Mouse (Mus musculus): Measurements from ENCODE around the gene Cldn1. TPM values are rescaled to one million over a fixed set of nuclear protein-coding genes. Genes with fewer than 3 reads are reported as not detected.

The Cldn1 gene
- total RNA-seq (2021), result 1 to 10 TPM; 3.6 to 4.3 TPM
- long read RNA-seq, partial matches to known transcripts, result 0 of 3 reads
- long read RNA-seq, other reads (novel, unspliced or antisense), result 0 of 3 reads

- peak; percentile 90 to 91 for DNase-seq (ENCODE audit: low spot score in 2 of 2)
These were observed at the start of gene Cldn1 for GRCm38 (mm10) chr16:26371325-26372053. TSS of gene Cldn1 (minus strand) at chr16:26371841.

- no peak for DNase-seq (ENCODE audit: low spot score in 2 of 2)
These were observed 47.0 kb upstream of the Cldn1 start for GRCm38 (mm10) chr16:26418616-26419015.

- no peak for DNase-seq (ENCODE audit: low spot score in 2 of 2)
These were observed 32.4 kb upstream of the Cldn1 start for GRCm38 (mm10) chr16:26404070-26404469.

DNA sequence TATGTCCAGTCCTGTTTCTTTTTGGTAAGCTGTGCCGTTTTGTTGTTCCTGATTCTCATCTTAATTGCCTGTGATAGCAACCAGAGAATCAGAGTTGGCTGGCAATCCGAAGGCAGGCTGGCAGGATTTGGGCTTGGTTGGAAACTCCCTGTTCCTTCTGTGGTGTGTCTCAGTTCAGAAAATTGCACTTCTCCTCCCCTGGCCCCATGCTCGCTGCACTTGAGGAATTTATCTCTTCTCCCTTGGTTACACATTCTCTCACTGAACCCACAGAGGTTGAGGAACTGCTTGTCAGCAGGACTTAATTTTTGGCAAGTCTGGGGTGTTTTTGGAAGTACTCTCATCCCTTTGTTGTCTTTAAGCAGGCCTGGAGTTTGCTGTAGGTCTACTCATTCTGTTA is 29.3 kb upstream of the Cldn1 start:
- peak; percentile 13 to 16 for DNase-seq (ENCODE audit: low spot score in 2 of 2)

- DNase-seq (ENCODE audit: low spot score in 2 of 2), result no peak
These were observed 28.9 kb upstream of the Cldn1 start for GRCm38 (mm10) chr16:26400549-26400948.

- DNase-seq (ENCODE audit: low spot score in 2 of 2), result no peak
These were observed 19.3 kb upstream of the Cldn1 start for GRCm38 (mm10) chr16:26390936-26391335.

DNA sequence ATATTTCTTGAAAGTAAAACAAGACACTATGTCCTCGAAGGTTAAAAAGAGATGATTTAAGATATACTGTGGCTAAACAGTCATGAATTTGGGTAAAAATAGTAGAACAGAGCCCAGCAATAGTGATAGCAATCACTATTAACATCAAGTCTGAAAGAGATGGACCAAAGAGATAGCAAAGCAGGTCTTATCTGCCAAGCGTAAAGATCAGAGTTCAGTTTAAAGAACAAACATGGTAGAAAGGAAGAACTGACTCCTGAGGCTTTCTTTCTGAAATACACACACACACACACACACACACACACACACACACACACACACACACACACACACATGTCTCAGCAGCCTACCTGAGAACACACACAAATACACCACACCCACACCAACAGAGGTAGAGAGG is 14.5 kb upstream of the Cldn1 start:
- no peak for DNase-seq (ENCODE audit: low spot score in 2 of 2)

GRCm38 (mm10) chr16:26384112-26384649 is 12.5 kb upstream of the Cldn1 start:
- DNase-seq (ENCODE audit: low spot score in 2 of 2), result no peak

DNA sequence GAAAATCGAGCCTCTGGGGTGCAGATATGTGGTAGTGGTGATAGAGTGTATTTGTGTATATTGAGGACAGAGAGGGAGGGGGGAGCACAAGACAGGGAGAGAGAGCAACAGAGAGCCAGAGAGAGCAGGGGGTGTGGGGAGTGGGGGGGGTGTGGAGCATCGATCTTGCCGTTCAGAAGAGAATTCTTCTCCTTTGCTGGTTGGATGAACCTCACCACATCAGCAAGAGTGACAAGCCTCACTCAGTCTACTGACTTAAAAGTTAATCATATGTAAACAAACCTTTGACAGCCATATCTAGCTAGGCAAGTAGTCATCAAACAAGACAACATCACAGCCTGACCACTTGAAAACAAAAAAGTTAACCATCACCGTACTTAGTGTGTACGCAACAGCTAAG is 5.5 kb upstream of the Cldn1 start:
- DNase-seq (ENCODE audit: low spot score in 2 of 2), result no peak

DNA sequence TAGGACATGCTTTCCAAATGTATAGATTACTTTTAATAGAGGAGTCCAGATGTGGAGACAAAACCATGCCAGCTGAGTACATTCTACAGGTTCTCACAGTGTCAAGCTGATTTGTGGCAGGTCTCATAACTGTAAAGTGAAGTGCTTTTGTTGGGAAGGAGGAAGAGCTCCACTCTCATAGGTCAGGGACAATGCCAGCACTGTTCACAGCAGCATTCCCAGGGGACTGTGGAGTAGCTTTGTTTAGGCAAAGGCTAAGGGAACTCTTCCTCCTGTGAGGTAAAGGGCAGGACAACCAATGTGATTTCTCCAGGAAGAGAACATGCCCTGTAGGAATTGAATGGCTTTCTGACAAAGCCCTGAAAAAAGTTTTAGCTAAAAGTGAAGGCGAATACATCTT is 1.5 kb downstream of the Cldn1 start:
- DNase-seq (ENCODE audit: low spot score in 2 of 2), result no peak

GRCm38 (mm10) chr16:26369044-26369730 is 2.5 kb downstream of the Cldn1 start:
- no peak for DNase-seq (ENCODE audit: low spot score in 2 of 2)

DNA sequence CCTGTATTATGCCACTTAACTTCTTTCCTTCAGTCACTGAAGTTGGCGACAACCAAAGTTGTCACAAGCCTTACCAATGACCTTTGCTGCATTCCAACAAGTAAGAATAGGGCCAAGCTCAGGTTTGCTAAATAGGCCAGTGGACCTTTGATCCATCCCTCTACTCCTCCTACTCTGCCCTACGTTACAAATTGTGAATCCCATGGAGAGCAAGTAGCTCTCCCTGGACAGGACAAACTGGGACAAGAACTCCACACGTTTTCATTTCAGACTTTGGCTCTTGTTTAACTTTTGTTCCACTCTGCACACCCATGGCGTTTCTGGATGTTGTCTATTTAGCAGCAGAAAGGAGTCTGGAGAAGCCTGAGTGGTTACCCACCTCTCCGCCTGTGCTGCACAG is 3.5 kb downstream of the Cldn1 start:
- DNase-seq (ENCODE audit: low spot score in 2 of 2), result no peak

- DNase-seq (ENCODE audit: low spot score in 2 of 2), result no peak
These were observed 10.9 kb downstream of the Cldn1 start for GRCm38 (mm10) chr16:26360694-26361093.

DNA sequence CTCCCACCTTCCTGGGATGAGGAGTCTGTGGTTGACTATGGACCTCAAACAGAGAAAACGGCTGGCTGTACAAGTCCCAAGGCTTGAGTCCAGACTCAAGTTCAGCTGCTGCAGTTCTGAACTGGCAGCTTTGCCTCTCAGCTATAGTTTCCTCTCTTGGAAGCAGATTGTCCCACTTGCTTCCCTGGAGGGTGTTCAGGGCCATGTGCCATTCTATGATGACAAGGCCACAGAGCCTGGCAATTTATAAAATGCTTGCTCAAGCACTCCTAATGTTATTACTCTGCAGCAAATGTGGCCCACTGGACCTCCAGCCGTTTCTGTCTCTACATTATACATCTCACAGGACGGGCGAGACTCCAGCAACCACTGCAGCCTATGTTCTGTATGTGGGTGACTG is 12.0 kb downstream of the Cldn1 start:
- DNase-seq (ENCODE audit: low spot score in 2 of 2), result no peak

- DNase-seq (ENCODE audit: low spot score in 2 of 2), result no peak
These were observed 12.7 kb downstream of the Cldn1 start for GRCm38 (mm10) chr16:26358898-26359297.

GRCm38 (mm10) chr16:26357863-26358780 is 13.5 kb downstream of the Cldn1 start:
- no peak for DNase-seq (ENCODE audit: low spot score in 2 of 2)

DNA sequence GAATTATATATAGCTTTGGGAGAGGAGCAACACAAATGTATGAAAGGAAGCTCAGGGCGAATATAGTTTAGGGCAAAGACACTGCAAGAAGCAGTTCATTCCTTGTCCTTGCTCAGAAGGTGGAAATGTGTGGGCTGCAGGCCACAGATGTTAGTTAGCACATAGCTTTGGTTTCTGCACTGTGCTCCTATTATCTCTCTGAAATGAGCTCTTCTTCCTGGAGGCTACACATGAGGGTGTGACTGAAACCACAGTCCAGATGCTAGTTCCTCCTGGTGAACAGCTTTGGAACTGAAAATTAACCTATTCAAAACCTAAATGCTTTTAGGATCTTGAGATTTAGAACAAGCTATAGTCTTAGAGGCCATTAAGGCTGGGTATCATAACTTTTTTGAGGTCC is 16.1 kb downstream of the Cldn1 start:
- no peak for DNase-seq (ENCODE audit: low spot score in 2 of 2)

DNA sequence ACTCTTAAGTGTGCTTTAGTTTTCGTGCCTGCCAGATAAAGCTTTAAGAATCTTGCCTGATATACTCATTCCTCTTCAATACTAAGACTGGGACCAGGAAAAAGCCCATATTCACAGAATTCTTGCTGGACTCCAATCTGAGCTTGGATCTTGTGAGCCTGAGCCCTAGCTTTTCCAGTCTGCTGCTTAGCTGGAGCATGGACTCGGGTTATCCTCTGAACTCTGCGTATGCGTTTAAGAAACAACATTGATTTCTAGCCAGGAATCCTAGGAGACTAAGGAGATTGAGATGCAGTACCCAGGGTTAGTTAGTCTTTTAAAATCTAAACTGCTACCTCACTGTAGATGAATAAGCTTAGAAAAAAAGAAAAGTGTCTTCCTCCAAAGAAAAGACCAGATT is 20.9 kb downstream of the Cldn1 start:
- DNase-seq (ENCODE audit: low spot score in 2 of 2), result no peak

DNA sequence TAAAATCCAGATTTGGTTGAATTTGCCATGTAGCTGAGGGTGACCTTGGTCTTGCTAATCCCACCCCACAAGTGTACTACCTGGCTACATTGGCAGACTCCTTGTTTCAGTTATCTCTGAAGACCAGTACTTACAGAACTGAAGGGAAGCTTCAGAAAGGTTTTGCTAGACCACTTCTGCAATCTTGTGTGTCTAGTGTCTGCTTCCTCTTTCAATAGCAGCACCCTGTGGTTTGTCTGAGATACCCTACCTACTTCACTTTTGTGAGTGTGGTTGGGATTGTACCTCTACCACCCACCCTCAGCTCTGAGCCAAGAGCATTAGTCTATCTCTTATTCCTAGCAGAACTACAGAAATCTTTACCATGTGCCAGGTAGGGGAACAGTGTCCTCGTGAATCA is 22.8 kb downstream of the Cldn1 start:
- no peak for DNase-seq (ENCODE audit: low spot score in 2 of 2)

- DNase-seq (ENCODE audit: low spot score in 2 of 2), result no peak
These were observed 55.4 kb downstream of the Cldn1 start for GRCm38 (mm10) chr16:26316281-26316680.

DNA sequence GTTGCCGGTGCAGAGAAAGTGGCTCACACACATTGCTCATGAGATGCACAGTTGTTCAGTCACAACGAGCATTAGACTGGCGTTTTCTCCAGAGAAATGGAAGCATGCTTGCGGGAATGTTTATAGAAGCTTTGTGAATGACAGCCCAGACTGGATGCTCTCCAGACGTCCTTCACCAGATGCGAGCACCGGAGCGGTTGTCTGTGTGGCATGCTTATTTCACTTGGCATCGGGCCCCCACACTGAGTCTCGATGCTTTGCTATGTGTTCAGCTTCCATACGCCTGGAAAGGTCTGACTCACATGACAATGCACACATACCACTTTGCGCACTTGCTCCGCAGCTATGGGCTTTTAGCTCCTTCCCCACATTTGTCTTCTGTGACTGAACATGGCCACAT is 56.8 kb downstream of the Cldn1 start:
- DNase-seq (ENCODE audit: low spot score in 2 of 2), result peak; percentile 19 to 20
